Mouse (Mus musculus) forelimb bud, embryonic 11.5 days (tissue): ENCODE results near the gene Esp6.
"Not testable (repeated sequence)": the region's sequence is repeated elsewhere in the genome, so short reads cannot be mapped to it uniquely, and the experiment has no call there.

ENCODE experiments used
- DNase-seq: peaks from one replicate; pipeline ENCODE4 v3.0.0-alpha.2; 2012; ENCODE audit warnings: low read depth, low spot score

Gene Esp6

GRCm38 (mm10) chr17:40561207-40561606, at the start of gene Esp6:
Gene Esp6 (plus strand): TSS chr17:40561507.
- no peak for DNase-seq

DNA sequence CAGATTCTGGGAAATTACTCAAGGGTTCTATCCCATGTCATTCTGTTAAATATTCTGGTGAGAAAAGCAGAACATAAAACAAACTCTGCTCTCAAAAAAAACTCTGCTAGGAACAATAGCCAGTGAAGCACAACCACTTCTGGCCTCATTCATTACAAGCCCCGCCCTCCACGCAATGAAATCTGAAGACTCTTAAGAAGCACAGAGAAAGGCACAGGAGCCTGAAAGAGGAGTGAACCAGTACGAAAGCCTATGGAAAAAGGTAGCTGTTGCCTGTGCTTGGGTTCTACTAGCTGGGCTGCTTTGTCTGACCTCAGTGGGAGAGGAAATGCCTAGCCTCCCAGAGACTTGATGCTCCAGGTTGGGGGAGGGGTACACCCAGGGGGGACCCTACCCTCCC, 41.5 kb upstream of the Esp6 start, which contains the start of gene Esp8:
Esp8 (plus strand) TSS at position 205 of the 400 bp plus-strand sequence.
- no peak for DNase-seq

DNA sequence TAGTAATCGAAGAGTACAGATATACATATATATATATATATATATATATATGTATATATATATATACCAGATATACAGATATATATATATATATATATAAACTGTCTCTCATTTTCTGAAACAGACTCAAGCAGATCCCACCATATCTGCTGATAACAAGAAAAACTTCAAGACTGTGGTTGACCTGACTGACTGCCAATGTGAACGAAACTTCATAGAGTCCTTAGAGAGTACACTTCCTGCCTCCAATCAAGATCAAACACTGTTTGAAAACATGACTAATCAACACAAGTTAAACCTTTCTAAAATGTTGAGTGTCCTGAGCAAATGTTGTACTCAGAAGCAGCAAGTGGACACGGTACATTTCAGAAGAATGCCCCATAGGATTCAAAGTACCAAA, 31.5 kb upstream of the Esp6 start:
- no peak for DNase-seq

DNA sequence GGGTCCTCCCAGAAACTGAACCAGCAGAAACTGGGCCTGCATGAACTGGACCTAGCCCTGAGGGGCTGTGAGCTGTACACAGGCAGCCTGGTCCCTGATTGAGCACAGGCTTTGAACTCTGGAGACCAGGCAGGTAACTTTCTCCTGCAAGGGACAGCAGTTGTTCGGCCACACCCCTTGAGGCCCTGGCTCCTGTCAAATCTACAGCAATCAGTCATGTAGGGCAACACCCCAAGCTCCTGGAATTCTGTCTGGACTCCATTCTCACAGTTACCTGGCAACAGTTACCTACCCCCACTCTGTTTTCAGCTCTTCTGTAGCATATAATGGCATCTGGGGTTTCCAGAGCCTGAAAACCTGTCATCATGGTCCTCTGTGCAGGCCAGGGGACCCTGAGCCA, 30.2 kb upstream of the Esp6 start:
- no peak for DNase-seq

DNA sequence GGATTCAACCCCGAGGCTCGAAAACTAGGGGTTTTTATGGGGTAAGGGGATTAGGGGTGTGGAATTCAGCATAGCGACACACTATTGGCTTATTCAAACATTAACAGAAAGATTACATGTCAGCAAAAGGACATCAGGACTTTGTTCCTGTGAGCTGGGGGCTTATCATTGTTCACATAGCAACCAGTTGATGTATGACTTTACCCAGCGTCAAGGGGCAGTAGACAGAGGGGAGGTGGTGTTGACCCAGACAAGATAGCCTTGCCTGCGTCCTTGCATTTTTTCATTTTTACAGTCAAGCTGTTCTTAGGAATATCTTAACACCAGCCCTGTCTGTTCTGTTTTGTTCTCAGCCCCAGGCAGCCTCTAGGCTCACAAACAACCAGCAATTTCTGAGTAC, 14.3 kb upstream of the Esp6 start:
- DNase-seq = not testable (repeated sequence)

DNA sequence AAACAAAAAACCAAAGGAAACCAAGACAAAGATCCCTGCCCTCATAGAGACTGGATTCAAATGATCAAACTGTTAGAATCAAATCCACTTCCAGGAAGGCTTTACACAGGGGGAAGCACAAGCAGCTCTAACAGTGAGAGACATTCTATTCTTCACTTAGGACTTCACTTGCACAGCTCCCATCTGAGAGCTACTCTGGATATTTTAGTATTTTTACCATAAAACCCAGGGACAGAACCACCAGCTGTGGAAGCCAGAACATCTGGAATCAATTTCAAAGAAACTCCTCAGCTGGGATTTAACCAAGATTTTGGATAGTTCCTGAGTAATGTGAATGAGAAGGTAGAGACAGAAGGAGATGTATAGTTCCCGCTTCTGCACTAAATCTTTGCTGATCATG, 7.8 kb upstream of the Esp6 start:
- peak; percentile 18 for DNase-seq

DNA sequence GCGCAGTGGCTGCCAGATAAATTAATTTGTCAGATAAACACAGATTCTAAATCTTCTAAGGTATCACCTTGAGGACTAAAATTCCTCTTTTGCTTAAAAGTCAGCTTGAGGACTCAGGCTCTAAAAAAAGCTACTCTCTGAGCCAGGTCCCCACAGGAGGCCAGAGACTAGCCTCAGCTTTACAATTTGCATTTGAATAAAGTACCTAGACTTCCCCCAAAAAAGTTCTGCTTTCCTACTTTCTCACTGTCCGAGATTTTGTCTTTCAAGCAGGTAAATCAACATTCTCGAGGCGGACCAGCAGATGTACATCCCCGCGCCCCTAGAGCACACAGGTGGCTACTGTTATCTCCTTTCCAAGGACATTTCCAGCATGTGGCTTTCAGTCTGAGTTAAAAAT, 22.6 kb downstream of the Esp6 start:
- not testable (repeated sequence) for DNase-seq

- DNase-seq = no peak
These were observed 30.0 kb downstream of the Esp6 start for GRCm38 (mm10) chr17:40591297-40591696.

GRCm38 (mm10) chr17:40598294-40598693, 37.0 kb downstream of the Esp6 start, which contains the start of gene Esp4:
Gene Esp4 (plus strand): TSS chr17:40598594.
- no peak for DNase-seq
